Mouse (Mus musculus): ENCODE measurements around the gene Olfr1193. TPM values are rescaled to one million over a fixed set of nuclear protein-coding genes. Genes with fewer than 3 reads are reported as not detected.
"Not testable (repeated sequence)": the region's sequence is repeated elsewhere in the genome, so short reads cannot be mapped to it uniquely, and the experiment has no call there.

Gene Olfr1193
- total RNA-seq (2017), result not detected in 2 replicates

DNA sequence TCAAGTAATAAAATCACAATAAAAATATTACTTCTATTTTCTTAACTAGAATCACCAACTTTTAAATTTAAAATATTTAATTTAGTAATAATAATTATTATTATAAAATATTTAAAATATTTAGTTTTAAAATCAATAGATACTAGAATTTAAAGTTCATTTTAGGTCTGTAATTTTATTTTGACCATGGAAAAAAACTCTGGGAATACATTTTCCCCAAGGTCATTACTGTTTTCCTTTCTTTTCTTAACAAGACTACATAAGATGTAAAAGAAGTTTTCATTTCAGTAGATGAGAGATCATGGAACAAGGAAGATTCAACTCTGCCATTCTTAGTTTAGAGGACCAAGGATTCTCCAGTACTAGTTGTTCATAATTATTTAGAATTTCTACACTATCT, at the start of gene Olfr1193:
Olfr1193 (plus strand) TSS at position 301 of the 400 bp plus-strand sequence.
- ATAC-seq (replicated peaks in 1 of 2; ENCODE audit: insufficient read depth in 1 of 2, low FRiP score in 2 of 2, low TSS enrichment in 1 of 2, low read depth in 1 of 2, poor library complexity in 2 of 2, severe bottlenecking in 2 of 2), result not testable (repeated sequence)

DNA sequence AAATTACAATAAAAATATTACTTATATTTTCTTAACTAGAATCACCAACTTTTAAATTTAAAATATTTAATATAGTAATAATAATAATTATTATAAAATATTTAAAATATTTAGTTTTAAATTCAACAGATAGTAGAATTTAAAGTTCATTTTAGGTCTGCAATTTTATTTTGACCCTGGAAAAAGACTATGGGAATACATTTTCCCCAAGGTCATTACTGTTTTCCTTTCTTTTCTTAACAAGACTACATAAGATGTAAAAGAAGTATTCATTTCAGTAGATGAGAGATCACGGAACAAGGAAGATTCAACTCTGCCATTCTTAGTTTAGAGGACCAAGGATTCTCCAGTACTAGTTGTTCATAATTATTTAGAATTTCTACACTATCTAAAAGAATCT, 35.2 kb upstream of the Olfr1193 start, which contains the start of gene Olfr1191-ps1:
Olfr1191-ps1 (plus strand) TSS at position 301 of the 400 bp plus-strand sequence.
- ATAC-seq (replicated peaks in 1 of 2; ENCODE audit: insufficient read depth in 1 of 2, low FRiP score in 2 of 2, low TSS enrichment in 1 of 2, low read depth in 1 of 2, poor library complexity in 2 of 2, severe bottlenecking in 2 of 2), result not testable (repeated sequence)

DNA sequence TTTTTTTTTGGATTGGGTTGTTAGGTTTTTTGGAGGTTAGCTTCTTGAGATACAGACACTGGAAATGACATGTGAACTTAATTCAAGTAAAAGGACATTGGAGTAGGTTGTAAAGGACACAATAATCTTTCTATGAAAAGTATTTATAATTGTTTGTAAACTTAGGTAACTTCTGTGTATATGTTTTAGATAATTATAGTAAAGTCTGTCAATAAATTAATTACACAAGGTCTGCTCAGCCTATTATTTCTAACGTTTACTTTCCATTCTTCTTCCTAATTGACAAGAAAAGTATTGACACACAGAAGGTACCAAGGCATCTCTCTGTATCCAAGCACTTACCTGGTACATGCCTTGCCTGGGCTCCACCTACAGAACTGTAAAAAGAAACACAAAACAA, 27.2 kb upstream of the Olfr1193 start, which contains the start of gene Olfr1192-ps1:
Olfr1192-ps1 (plus strand) TSS at position 301 of the 400 bp plus-strand sequence.
- ATAC-seq (replicated peaks in 1 of 2; ENCODE audit: insufficient read depth in 1 of 2, low FRiP score in 2 of 2, low TSS enrichment in 1 of 2, low read depth in 1 of 2, poor library complexity in 2 of 2, severe bottlenecking in 2 of 2), result no peak

DNA sequence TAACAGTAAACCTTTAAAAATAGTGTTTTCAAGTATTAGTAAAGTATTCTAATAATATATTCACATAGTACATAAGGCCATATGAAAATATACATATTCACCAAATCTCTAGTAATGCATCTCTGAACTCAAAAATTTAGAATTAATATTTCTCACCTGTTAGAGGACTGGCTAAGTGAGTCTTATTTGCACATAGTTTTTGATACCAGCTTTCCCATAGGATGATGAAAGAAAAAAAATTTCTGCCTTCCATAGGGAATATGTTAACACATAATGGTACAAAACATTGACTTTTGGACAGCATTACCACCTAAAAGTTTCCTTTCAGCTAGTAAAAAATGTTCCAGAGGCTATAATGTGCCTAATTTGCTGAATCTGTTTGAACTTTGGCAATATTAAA, 13.7 kb downstream of the Olfr1193 start, which contains the start of gene Olfr1195:
Olfr1195 (minus strand) TSS at position 101 of the 400 bp plus-strand sequence.
- no peak for ATAC-seq (replicated peaks in 1 of 2; ENCODE audit: insufficient read depth in 1 of 2, low FRiP score in 2 of 2, low TSS enrichment in 1 of 2, low read depth in 1 of 2, poor library complexity in 2 of 2, severe bottlenecking in 2 of 2)

DNA sequence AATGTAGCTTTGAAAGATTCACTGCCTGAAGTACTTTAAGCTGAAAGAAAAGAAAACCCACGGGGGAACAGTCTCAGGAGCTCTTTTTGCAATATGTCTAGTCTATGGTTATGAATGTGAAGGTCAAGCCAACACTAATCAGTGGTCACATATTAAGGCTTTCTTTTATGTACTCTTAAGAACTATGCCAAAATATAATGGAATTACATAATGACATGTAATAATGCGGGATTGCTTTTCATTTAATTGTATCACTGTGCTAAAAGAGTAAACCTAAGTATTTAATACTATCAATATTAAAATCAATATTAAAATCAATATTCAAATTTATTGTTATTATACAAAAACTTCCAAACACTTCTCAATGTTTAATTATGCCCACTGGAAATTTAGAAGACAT, 29.1 kb downstream of the Olfr1193 start, which contains the start of gene Olfr1196:
Olfr1196 (minus strand) TSS at position 101 of the 400 bp plus-strand sequence.
- no peak for ATAC-seq (replicated peaks in 1 of 2; ENCODE audit: insufficient read depth in 1 of 2, low FRiP score in 2 of 2, low TSS enrichment in 1 of 2, low read depth in 1 of 2, poor library complexity in 2 of 2, severe bottlenecking in 2 of 2)

Other genes with a start within 250 kb of the Olfr1193 start
- not detected in 2 replicates for gene Olfr1181, start 249.5 kb upstream of the Olfr1193 start, total RNA-seq (2017)
- not detected in 2 replicates for gene Gm13757, start 226.5 kb upstream of the Olfr1193 start, total RNA-seq (2017)
- not detected in 2 replicates for gene Olfr1183, start 220.8 kb upstream of the Olfr1193 start, total RNA-seq (2017)
- gene Olfr1184, start 192.0 kb upstream of the Olfr1193 start, total RNA-seq (2017), result not detected in 2 replicates
- gene Olfr1185-ps1, start 182.3 kb upstream of the Olfr1193 start, total RNA-seq (2017), result not detected in 2 replicates
- gene Olfr1186, start 157.1 kb upstream of the Olfr1193 start, total RNA-seq (2017), result not detected in 2 replicates
- not detected in 2 replicates for gene Olfr1188, start 118.7 kb upstream of the Olfr1193 start, total RNA-seq (2017)
- not detected in 2 replicates for gene Olfr1189, start 89.2 kb upstream of the Olfr1193 start, total RNA-seq (2017)
- gene Olfr1191-ps1, start 35.1 kb upstream of the Olfr1193 start, total RNA-seq (2017), result not detected in 2 replicates
- gene Olfr1192-ps1, start 27.1 kb upstream of the Olfr1193 start, total RNA-seq (2017), result not detected in 2 replicates
- not detected in 2 replicates for gene Olfr1195, start 13.6 kb downstream of the Olfr1193 start, total RNA-seq (2017)
- gene Olfr1196, start 29.0 kb downstream of the Olfr1193 start, total RNA-seq (2017), result not detected in 2 replicates
- gene Olfr1197, start 56.7 kb downstream of the Olfr1193 start, total RNA-seq (2017), result not detected in 2 replicates
- gene Olfr1198, start 75.7 kb downstream of the Olfr1193 start, total RNA-seq (2017), result not detected in 2 replicates
- gene Olfr1199, start 84.8 kb downstream of the Olfr1193 start, total RNA-seq (2017), result not detected in 2 replicates
- not detected in 2 replicates for gene Olfr1200, start 94.9 kb downstream of the Olfr1193 start, total RNA-seq (2017)
- not detected in 2 replicates for gene Olfr1201, start 117.4 kb downstream of the Olfr1193 start, total RNA-seq (2017)
- gene Olfr1202, start 138.9 kb downstream of the Olfr1193 start, total RNA-seq (2017), result not detected in 2 replicates
- not detected in 2 replicates for gene Olfr1205, start 154.1 kb downstream of the Olfr1193 start, total RNA-seq (2017)
- gene Olfr1204, start 173.7 kb downstream of the Olfr1193 start, total RNA-seq (2017), result not detected in 2 replicates
- gene Olfr1206, start 187.6 kb downstream of the Olfr1193 start, total RNA-seq (2017), result not detected in 2 replicates
- gene Olfr1208, start 226.7 kb downstream of the Olfr1193 start, total RNA-seq (2017), result not detected in 2 replicates
- not detected in 2 replicates for gene Olfr1209, start 239.5 kb downstream of the Olfr1193 start, total RNA-seq (2017)

Measured in hematopoietic stem cell, adult 5-6 weeks (primary cell).